Mouse (Mus musculus): Measurements from ENCODE around the gene Blmh. TPM values are rescaled to one million over a fixed set of nuclear protein-coding genes. Genes with fewer than 3 reads are reported as not detected.

The Blmh gene
- polyA plus RNA-seq, 1 experiment from 2014 or later, result 167 TPM

DNA sequence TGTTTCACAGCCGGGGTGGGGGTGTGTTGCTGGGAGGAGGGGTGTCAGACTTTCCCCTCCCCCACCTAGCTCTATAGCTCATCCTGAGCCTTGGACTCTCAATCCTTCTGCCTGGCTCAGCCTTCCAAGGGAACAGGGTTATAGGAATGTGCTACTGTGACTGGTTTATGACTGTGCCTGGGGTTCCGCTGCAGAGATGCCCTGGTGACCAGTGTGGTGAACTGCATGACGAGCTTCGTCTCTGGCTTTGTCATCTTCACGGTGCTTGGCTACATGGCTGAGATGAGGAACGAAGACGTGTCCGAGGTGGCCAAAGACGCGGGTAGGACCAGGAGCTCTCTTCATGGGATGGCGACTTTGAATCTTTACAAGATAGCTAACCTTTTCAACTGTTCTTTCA lies 93.4 kb downstream of the Blmh start:
- no peaks in the 10 kb centered on the region for H3K27me3 ChIP-seq (ENCODE audit: control insufficient read depth, insufficient read depth, low read length)
- no peaks in the 10 kb centered on the region for H3K4me1 ChIP-seq (replicated peaks; ENCODE audit: control insufficient read depth, insufficient read depth, low read length)
- no peak overlapping the region for H3K4me3 ChIP-seq (ENCODE audit: low read depth, low read length)
- no peak overlapping the region for H3K27ac ChIP-seq (ENCODE audit: low read depth, low read length)
- no peak overlapping the region for H3K9ac ChIP-seq (ENCODE audit: low read length)
- DNase-seq (ENCODE audit: low spot score) (no peak), ATAC-seq (replicated peaks; ENCODE audit: low FRiP score) (no peak)
- H3K4me2 ChIP-seq (ENCODE audit: low read depth, low read length, severe bottlenecking), result no peak overlapping the region
- no peaks in the 10 kb centered on the region for H3K36me3 ChIP-seq (ENCODE audit: control insufficient read depth, insufficient read depth, low read length)
- H3K9me3 ChIP-seq (ENCODE audit: control insufficient read depth, low read length), result no peaks in the 10 kb centered on the region
- WGBS, result 85% methylated on average over 11 of the region's 11 CpGs

DNA sequence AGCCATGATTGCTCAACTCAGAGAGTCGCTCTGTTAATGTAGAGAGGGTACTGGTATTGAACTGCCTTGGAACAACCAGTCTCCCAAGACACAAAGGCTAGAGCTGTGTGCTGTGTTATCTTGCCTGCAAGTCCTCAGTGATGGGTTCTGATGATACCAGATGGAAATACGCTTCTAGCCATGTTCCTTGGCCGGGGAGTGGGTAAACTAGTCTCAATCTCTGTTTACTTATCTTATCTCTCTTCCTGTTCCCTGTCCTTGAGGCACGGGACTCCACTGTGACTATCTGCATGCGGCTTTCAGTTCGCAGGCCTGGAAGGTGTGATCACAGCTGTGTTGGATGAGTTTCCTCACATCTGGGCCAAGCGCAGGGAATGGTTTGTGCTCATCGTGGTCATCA lies 94.9 kb downstream of the Blmh start:
- DNase-seq (ENCODE audit: low spot score) (no peak), ATAC-seq (replicated peaks; ENCODE audit: low FRiP score) (no peak)
- H3K36me3 ChIP-seq (ENCODE audit: control insufficient read depth, insufficient read depth, low read length), result no peaks in the 10 kb centered on the region
- no peak overlapping the region for H3K27ac ChIP-seq (ENCODE audit: low read depth, low read length)
- no peaks in the 10 kb centered on the region for H3K27me3 ChIP-seq (ENCODE audit: control insufficient read depth, insufficient read depth, low read length)
- no peaks in the 10 kb centered on the region for H3K9me3 ChIP-seq (ENCODE audit: control insufficient read depth, low read length)
- no peak overlapping the region for H3K9ac ChIP-seq (ENCODE audit: low read length)
- H3K4me3 ChIP-seq (ENCODE audit: low read depth, low read length), result no peak overlapping the region
- WGBS, result 81% methylated on average over 8 of the region's 8 CpGs
- no peak overlapping the region for H3K4me2 ChIP-seq (ENCODE audit: low read depth, low read length, severe bottlenecking)
- H3K4me1 ChIP-seq (replicated peaks; ENCODE audit: control insufficient read depth, insufficient read depth, low read length), result no peaks in the 10 kb centered on the region

DNA sequence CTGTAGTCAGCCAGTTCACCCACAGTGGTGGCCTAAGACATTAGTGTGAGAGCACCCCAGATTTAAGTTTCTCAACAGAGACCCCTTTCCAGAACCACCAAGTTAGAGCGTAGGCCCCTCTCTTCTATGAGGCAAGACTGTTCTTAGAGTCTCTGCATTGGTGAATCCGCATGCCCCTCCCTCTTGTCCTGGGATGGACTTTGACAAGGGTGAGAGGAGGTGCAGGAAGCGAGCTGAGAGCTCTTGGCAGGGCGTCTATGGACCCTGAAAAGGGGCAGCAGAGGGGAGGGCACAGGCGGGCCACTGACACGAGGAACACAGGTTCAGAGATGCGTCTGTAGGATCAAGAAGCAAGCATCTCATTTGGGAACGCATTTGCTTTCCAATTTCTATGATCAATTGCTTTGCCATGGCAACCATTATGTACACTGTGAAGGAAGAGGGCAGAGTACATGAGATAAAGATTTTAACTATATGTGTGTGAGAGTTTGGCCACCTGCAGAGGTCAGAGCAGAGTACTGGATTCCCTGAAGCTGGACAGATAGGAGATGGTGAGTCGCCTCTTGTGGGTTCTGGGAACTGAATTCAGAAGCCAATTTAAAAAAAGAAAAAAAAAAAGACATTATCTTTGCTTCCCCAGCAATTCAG lies 97.3 kb downstream of the Blmh start:
- H3K4me2 ChIP-seq (ENCODE audit: low read depth, low read length, severe bottlenecking), result no peak overlapping the region
- 77% methylated on average over 9 of the region's 9 CpGs for WGBS
- H3K27ac ChIP-seq (ENCODE audit: low read depth, low read length), result no peak overlapping the region
- no peak for ATAC-seq (replicated peaks; ENCODE audit: low FRiP score)
- no peaks in the 10 kb centered on the region for H3K36me3 ChIP-seq (ENCODE audit: control insufficient read depth, insufficient read depth, low read length)
- H3K9me3 ChIP-seq (ENCODE audit: control insufficient read depth, low read length), result no peaks in the 10 kb centered on the region
- no peaks in the 10 kb centered on the region for H3K27me3 ChIP-seq (ENCODE audit: control insufficient read depth, insufficient read depth, low read length)
- no peaks in the 10 kb centered on the region for H3K4me1 ChIP-seq (replicated peaks; ENCODE audit: control insufficient read depth, insufficient read depth, low read length)
- no peak overlapping the region for H3K4me3 ChIP-seq (ENCODE audit: low read depth, low read length)
- DNase-seq (ENCODE audit: low spot score), result peak; percentile 6
- H3K9ac ChIP-seq (ENCODE audit: low read length), result no peak overlapping the region

DNA sequence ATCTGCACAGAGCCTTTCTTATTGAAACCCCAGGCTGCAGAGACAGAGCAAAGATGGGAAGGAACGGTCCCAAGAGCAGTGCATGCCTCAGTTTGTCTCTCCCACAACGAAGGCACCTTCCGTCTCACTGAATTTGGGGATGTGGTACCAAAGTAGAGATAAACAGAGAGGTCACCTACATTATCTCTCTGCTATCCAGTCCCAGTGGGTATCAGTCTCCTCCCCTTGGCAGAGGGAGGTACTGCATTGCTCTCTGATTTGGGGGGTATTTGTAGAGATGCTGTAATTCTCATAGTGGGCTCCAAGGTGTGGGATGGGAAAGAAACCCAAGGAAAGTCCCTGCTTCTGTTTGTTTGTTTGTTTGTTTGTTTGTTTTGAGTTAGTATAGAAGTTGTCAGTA lies 102.0 kb downstream of the Blmh start:
- Histone ChIP-seq H3K4me2 (ENCODE audit: low read depth, low read length, severe bottlenecking) (no peak overlapping the region), H3K36me3 (ENCODE audit: control insufficient read depth, insufficient read depth, low read length) (no peaks in the 10 kb centered on the region), H3K9me3 (ENCODE audit: control insufficient read depth, low read length) (no peaks in the 10 kb centered on the region), H3K9ac (ENCODE audit: low read length) (no peak overlapping the region), H3K27ac (ENCODE audit: low read depth, low read length) (no peak overlapping the region), H3K27me3 (ENCODE audit: control insufficient read depth, insufficient read depth, low read length) (no peaks in the 10 kb centered on the region), H3K4me1 (replicated peaks; ENCODE audit: control insufficient read depth, insufficient read depth, low read length) (no peaks in the 10 kb centered on the region), H3K4me3 (ENCODE audit: low read depth, low read length) (no peak overlapping the region)
- ATAC-seq (replicated peaks; ENCODE audit: low FRiP score) (no peak), DNase-seq (ENCODE audit: low spot score) (no peak)
- 75% methylated on average over 3 of the region's 3 CpGs for WGBS

DNA sequence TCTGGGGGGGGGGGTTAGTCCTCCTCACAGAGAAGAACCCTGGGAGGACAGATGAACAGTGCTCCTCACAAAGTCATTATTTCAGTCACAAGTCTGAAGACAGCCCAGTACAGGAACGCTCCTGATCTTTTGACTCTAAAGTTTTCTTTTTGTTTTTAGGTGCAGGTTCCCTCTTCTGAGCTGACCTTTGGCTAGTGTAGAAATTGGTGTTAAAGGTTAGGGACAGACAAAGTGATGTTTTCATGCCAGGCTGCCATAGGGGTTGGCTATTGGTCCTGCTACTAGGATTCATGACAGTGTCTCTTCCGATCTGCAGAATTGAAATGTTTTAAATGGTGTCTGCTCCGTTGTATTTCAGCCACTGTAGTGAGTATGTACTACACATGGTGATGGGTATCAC lies 103.5 kb downstream of the Blmh start:
- Histone ChIP-seq H3K27ac (ENCODE audit: low read depth, low read length) (no peak overlapping the region), H3K27me3 (ENCODE audit: control insufficient read depth, insufficient read depth, low read length) (no peaks in the 10 kb centered on the region), H3K9ac (ENCODE audit: low read length) (no peak overlapping the region), H3K4me2 (ENCODE audit: low read depth, low read length, severe bottlenecking) (no peak overlapping the region), H3K4me1 (replicated peaks; ENCODE audit: control insufficient read depth, insufficient read depth, low read length) (no peaks in the 10 kb centered on the region), H3K9me3 (ENCODE audit: control insufficient read depth, low read length) (no peaks in the 10 kb centered on the region), H3K4me3 (ENCODE audit: low read depth, low read length) (no peak overlapping the region), H3K36me3 (ENCODE audit: control insufficient read depth, insufficient read depth, low read length) (no peaks in the 10 kb centered on the region)
- 86% methylated on average over 3 of the region's 3 CpGs for WGBS
- DNase-seq (ENCODE audit: low spot score) (no peak), ATAC-seq (replicated peaks; ENCODE audit: low FRiP score) (no peak)

DNA sequence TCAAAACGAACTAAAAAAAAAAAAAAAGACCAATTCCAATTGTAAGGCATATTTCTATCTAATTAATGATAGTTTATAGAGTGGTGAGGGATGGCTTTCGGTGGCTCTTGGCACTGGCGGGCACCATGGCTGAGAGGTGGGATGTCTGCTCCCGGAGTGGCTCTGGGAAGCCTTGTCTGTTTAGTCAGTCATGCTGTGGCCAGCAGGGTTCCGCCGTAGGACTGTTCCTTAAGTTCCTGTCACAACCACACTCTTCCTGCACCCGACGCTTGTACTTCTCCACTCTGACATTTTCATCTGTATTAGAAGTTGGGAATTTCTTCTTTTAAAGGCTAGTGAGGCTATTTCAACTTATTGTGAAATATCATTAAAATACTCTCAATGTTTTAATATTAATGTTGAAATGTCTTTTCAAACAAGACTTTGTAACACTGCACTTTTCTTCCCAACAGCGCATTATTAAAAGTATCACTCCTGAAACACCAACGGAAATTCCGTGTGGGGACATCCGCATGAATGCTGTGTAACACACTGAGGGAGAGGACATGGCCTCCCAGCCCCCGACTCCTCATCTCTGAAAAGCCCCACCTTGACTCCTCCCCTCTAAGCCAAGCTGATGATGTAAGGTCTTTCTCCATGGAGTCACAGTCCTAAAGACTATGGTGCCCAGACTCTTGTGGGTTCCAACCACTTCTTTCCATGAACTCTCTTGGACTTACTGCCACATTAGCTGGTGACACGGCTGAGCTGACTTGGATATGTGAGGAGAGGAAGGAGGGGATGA lies 106.7 kb downstream of the Blmh start:
- no peak for ATAC-seq (replicated peaks; ENCODE audit: low FRiP score)
- Histone ChIP-seq H3K27ac (ENCODE audit: low read depth, low read length) (no peak overlapping the region), H3K9me3 (ENCODE audit: control insufficient read depth, low read length) (no peaks in the 10 kb centered on the region), H3K36me3 (ENCODE audit: control insufficient read depth, insufficient read depth, low read length) (no peaks in the 10 kb centered on the region), H3K9ac (ENCODE audit: low read length) (no peak overlapping the region), H3K4me1 (replicated peaks; ENCODE audit: control insufficient read depth, insufficient read depth, low read length) (no peaks in the 10 kb centered on the region), H3K27me3 (ENCODE audit: control insufficient read depth, insufficient read depth, low read length) (no peaks in the 10 kb centered on the region), H3K4me2 (ENCODE audit: low read depth, low read length, severe bottlenecking) (no peak overlapping the region), H3K4me3 (ENCODE audit: low read depth, low read length) (no peak overlapping the region)
- 82% methylated on average over 14 of the region's 14 CpGs for WGBS
- DNase-seq (ENCODE audit: low spot score), result no peak

Other genes with a start within 250 kb of the Blmh start
- gene Trarg1, start 245.0 kb upstream of the Blmh start, polyA plus RNA-seq (2014; fragmentation: Nextera tagmentation; extraction: Ambion mirVana), result not detected in 2 replicates
- 26.5 and 27.2 TPM in 2 replicates for gene Gosr1, start 161.2 kb upstream of the Blmh start, polyA plus RNA-seq (2014; fragmentation: Nextera tagmentation; extraction: Ambion mirVana)
- gene Cpd, start 77.8 kb upstream of the Blmh start, polyA plus RNA-seq (2014; fragmentation: Nextera tagmentation; extraction: Ambion mirVana), result 14.3 and 15.6 TPM in 2 replicates
- not detected in 2 replicates for gene Tmigd1, start 22.6 kb upstream of the Blmh start, polyA plus RNA-seq (2014; fragmentation: Nextera tagmentation; extraction: Ambion mirVana)
- 0.41 and 1.2 TPM in 2 replicates for gene Slc6a4, start 73.8 kb downstream of the Blmh start, polyA plus RNA-seq (2014; fragmentation: Nextera tagmentation; extraction: Ambion mirVana)
- gene Nsrp1, start 153.6 kb downstream of the Blmh start, polyA plus RNA-seq (2014; fragmentation: Nextera tagmentation; extraction: Ambion mirVana), result 60.4 and 67.6 TPM in 2 replicates

All from forebrain, embryonic 11.5 days (tissue).